Mouse (Mus musculus) liver, adult 2 months (tissue): ENCODE results near the gene 4930579F01Rik.

Source experiments
- CTCF ChIP-seq: fragments of 200-500 bp; IDR thresholded peaks from 2 replicates; pipeline ENCODE4 v1.5.1; 2011; ENCODE audit warnings: low read depth, low read length, control low read depth
- POLR2A ChIP-seq: fragments of 200-500 bp; IDR thresholded peaks from 2 replicates; pipeline ENCODE4 v1.6.1; 2011; ENCODE audit warnings: low read length, control low read depth; ENCODE audit not compliant: insufficient read depth; ENCODE audit errors: extremely low read depth

GRCm38 (mm10) chr3:138222511-138222910 lies 28.9 kb upstream of the 4930579F01Rik start:
- TF ChIP-seq CTCF (0 out of 2 replicates have a peak, but pooled peaks have one; percentile 8), POLR2A (no peak)
